Mouse (Mus musculus) forebrain, embryonic 13.5 days (tissue): ENCODE data around the gene Gucy2f. TPM values are rescaled to one million over a fixed set of nuclear protein-coding genes. Genes with fewer than 3 reads are reported as not detected.
A peak's percentile ranks its signal among the peaks of the same experiment; 100 is the strongest.

Experiments used
- ATAC-seq: fragments of 200-750 bp; cut with Nextera tagmentation; 2 replicates; pipeline ENCODE4 v1.8.0; 2017
- H3K27ac ChIP-seq: fragments of 300-500 bp; sonication (generic); 2 replicates; pipeline ENCODE4 v1.5.1; 2015; ENCODE audit warnings: inconsistent platforms, mild to moderate bottlenecking, moderate library complexity
- H3K27me3 ChIP-seq: fragments of 300-500 bp; sonication (generic); 2 replicates; pipeline ENCODE4 v1.6.1; 2015; ENCODE audit warnings: mild to moderate bottlenecking, inconsistent platforms
- H3K36me3 ChIP-seq: fragments of 300-500 bp; sonication (generic); 2 replicates; pipeline ENCODE4 v1.6.1; 2015; ENCODE audit warnings: mild to moderate bottlenecking, inconsistent platforms; ENCODE audit not compliant: poor library complexity, severe bottlenecking
- H3K4me1 ChIP-seq: fragments of 300-500 bp; sonication (generic); 2 replicates; pipeline ENCODE4 v1.6.1; 2015; ENCODE audit warnings: inconsistent platforms
- H3K4me2 ChIP-seq: fragments of 300-500 bp; sonication (generic); 2 replicates; pipeline ENCODE4 v1.6.1; 2015; ENCODE audit warnings: inconsistent platforms, mild to moderate bottlenecking, moderate library complexity
- H3K4me3 ChIP-seq: fragments of 300-500 bp; sonication (generic); 2 replicates; pipeline ENCODE4 v1.5.1; 2015; ENCODE audit warnings: mild to moderate bottlenecking, inconsistent platforms
- H3K9ac ChIP-seq: fragments of 300-500 bp; sonication (generic); 2 replicates; pipeline ENCODE4 v1.6.1; 2015; ENCODE audit warnings: mild to moderate bottlenecking, inconsistent platforms
- H3K9me3 ChIP-seq: fragments of 300-500 bp; sonication (generic); replicated peaks from 2 replicates; pipeline ENCODE4 v1.6.1; 2016; ENCODE audit warnings: inconsistent platforms
- WGBS: fragments of 180-500 bp; shearing (Covaris S2); methylation state at CpG from one replicate; pipeline ENCODE4 v1.1.7; 2015; 5-methylcytosine and 5-hydroxymethylcytosine counted together
- polyA plus RNA-seq: library from polyadenylated mRNA; unstranded; fragments of >200 nt; fragmentation: Nextera tagmentation; extraction: Ambion mirVana; gene quantifications from 2 replicates; pipeline ENCODE4 v1.2.1, GENCODE M21; 2015

Gene Gucy2f
- polyA plus RNA-seq, 1 experiment from 2014 or later = 0.01 TPM

DNA sequence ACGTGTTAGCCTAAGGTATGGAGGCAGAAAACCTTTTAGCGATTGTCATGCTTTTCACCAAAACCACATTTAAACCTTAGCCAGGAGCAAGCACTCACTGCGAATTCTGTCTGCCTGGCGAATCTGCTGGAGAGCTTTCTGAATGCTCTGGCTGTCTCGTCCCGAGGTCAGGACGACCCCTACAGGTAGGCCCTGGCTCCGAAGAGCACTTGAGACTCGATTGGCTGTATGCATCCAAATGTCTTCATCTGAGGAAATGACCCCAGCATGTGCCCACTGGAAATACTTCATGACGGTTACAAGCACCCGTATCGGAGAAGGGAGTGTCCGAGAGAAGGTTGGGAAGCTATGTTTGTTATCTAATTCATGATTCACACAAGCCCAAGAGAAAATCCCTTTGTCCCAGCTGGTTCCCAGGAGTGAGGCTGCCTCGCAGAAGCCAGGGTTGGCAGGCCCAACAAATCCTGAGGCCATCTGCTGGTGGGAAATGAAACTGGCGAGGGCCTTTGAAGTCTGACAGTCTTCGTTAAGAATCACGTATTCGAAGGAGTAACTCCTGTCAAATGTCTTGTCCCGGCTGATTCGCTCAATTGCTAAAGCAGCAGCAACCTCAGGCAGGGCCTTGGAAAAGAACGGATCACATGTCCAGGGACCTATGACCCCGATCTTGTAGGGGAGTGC lies 7.6 kb downstream of the Gucy2f start:
- WGBS = 33% methylated on average over 22 of the region's 22 CpGs
- H3K4me2 ChIP-seq = peak overlapping the region; percentile 27; the same call in 1 of the 2 replicates

DNA sequence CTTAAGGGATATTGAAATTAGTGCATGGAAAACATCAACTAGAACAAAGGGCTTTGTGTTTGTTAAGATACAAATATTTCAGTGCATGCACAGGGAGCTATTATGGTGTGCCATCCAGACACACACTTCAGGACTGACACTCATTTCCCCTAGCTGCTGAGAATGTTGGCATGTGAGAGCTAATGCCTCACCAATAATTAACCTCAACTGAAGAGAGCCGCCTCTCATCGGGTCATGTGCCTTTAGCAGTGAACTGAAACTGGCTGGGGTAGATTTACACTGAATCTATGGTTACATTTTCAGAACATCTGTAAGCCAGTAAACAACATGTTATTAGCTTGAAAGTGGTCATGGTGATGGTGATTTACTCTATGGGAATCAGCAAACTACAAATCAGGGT lies 14.7 kb downstream of the Gucy2f start:
- Histone ChIP-seq H3K9me3 (no peaks in the 10 kb centered on the region), H3K27ac (no peak overlapping the region), H3K36me3 (no peaks in the 10 kb centered on the region), H3K4me1 (no peaks in the 10 kb centered on the region), H3K9ac (no peak overlapping the region), H3K4me3 (no peak overlapping the region), H3K27me3 (0 out of 2 replicates have a peak, but pooled peaks cover 4% of the 10 kb centered on the region), H3K4me2 (no peak overlapping the region)
- ATAC-seq = no peak
- WGBS = 84% methylated on average over 2 of the region's 2 CpGs

More for the DNA sequence above, 7.6 kb downstream of the Gucy2f start:
- Histone ChIP-seq H3K36me3 (no peaks in the 10 kb centered on the region), H3K4me3 (no peak overlapping the region), H3K27me3 (peaks cover 3% of the 10 kb centered on the region; the same call in 1 of the 2 replicates), H3K4me1 (no peaks in the 10 kb centered on the region), H3K9me3 (no peaks in the 10 kb centered on the region), H3K27ac (no peak overlapping the region), H3K9ac (no peak overlapping the region)
- ATAC-seq = peak; percentile 92

DNA sequence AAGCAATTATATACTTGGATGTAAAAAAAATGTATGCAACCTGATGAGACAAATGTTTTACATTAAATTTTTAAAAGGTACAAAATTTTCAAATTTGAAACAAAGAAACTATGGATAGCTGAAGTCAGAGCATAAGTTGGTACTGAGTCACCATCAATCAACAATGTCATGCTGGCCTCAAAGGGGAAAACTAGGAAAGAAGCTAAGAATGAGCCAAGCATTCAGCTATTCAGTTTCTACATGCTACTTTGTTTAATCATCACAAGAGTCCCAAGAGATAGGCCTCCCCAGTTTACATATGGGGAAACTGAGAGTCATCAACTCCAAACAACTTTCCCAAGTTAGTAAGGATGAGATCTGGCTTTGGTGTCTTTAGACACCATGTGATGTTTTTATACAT lies 19.8 kb downstream of the Gucy2f start:
- H3K9ac ChIP-seq = no peak overlapping the region
- ATAC-seq = no peak

DNA sequence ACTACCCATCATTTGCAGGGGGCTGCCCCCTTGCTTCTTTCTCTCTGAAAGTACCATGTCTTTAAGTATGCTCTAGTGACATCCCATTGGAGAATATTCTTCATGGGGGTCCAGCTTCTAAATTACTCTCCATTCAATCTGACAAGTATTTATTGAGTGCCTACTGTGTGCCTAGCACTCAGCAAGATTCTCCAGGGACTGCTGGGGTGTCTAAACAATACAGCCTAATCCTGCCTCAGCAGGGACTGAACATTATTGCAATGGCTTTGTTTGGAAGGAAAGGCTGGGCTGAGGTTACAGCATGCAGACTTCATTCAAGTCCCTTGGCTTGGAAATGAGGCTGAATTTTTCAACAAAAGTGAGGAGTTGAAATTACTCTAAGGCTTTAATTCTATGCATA lies 81.0 kb downstream of the Gucy2f start:
- H3K27me3 ChIP-seq = peaks cover 4% of the 10 kb centered on the region; the same call in 1 of the 2 replicates
- H3K4me1 ChIP-seq = no peaks in the 10 kb centered on the region
- H3K36me3 ChIP-seq = no peaks in the 10 kb centered on the region
- no peaks in the 10 kb centered on the region for H3K9me3 ChIP-seq
- no peak overlapping the region for H3K9ac ChIP-seq
- no peak overlapping the region for H3K27ac ChIP-seq
- no peak overlapping the region for H3K4me2 ChIP-seq
- H3K4me3 ChIP-seq = no peak overlapping the region
- ATAC-seq = no peak

More for the DNA sequence above, 19.8 kb downstream of the Gucy2f start:
- H3K4me2 ChIP-seq = no peak overlapping the region
- no peaks in the 10 kb centered on the region for H3K36me3 ChIP-seq
- H3K4me1 ChIP-seq = no peaks in the 10 kb centered on the region
- H3K4me3 ChIP-seq = no peak overlapping the region
- H3K27ac ChIP-seq = no peak overlapping the region
- peaks cover 4% of the 10 kb centered on the region; the same call in 1 of the 2 replicates for H3K27me3 ChIP-seq
- no peaks in the 10 kb centered on the region for H3K9me3 ChIP-seq

DNA sequence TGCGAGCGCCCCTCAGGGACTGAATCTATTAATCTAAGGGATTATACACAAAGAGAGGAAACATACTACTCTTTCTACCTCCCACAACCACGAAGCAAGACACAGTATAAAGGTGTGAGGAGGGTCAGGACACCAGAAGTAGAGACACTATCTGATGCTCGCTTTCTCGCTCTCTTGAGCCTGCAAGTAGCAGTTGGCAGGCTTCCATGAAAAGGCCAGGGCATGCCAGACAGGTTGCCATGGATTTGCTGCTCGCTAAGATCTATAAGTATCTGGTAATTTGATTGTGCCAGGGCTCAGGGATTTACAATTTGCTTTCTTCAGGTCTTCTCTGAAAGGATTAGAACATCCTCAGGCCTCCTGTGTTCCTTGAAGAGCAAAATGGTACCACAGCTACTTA lies 85.5 kb downstream of the Gucy2f start:
- Histone ChIP-seq H3K36me3 (no peaks in the 10 kb centered on the region), H3K4me3 (no peak overlapping the region), H3K4me2 (no peak overlapping the region), H3K27me3 (peaks cover 4% of the 10 kb centered on the region; the same call in 1 of the 2 replicates), H3K9me3 (no peaks in the 10 kb centered on the region), H3K4me1 (no peaks in the 10 kb centered on the region), H3K27ac (no peak overlapping the region), H3K9ac (no peak overlapping the region)
- 52% methylated on average over 6 of the region's 6 CpGs for WGBS
- ATAC-seq = no peak

DNA sequence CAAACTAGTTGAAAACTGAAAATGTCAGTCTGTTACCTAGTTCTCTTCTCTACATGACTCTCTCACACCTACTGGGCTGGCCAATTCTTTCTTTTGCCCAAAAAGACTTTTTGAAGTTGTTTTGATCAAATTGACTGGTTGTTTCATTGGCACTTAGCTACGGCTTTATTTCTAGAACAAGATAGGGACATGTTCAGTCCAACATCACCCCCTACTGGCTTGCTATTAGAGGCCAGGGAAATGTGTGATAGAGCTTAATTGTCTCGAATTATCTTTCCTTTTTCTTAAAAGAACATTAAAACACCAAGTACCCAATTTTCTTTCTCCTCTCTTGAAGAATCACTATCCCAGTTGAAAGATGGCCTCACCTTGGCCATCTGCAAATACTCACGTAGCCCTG lies 99.8 kb downstream of the Gucy2f start:
- H3K4me3 ChIP-seq = no peak overlapping the region
- no peak overlapping the region for H3K4me2 ChIP-seq
- H3K27ac ChIP-seq = no peak overlapping the region
- H3K9ac ChIP-seq = no peak overlapping the region
- peaks cover 11% of the 10 kb centered on the region; the same call in 1 of the 2 replicates for H3K27me3 ChIP-seq
- H3K9me3 ChIP-seq = no peaks in the 10 kb centered on the region
- no peaks in the 10 kb centered on the region for H3K4me1 ChIP-seq
- no peaks in the 10 kb centered on the region for H3K36me3 ChIP-seq
- 46% methylated on average over 3 of the region's 3 CpGs for WGBS
- ATAC-seq = no peak

DNA sequence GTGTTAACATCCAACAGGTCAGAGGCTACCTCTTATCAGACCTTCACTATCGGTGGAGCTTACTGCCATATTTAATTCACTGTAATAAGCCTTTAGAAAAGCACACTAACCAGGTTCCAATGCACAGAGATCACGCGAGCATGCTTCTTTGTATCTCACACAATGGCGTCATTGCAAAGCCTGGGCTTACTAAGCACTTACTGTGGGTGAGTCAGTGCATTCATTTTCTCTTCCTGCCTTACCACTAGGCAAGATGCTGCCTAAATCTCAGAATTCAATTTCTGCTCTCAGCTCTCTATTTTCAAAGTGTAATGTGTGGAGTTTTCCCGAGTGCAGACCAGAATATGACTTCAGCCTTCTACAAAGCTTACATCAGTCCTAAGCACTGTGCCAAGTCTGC lies 101.2 kb downstream of the Gucy2f start:
- no peaks in the 10 kb centered on the region for H3K36me3 ChIP-seq
- no peak for ATAC-seq
- H3K27me3 ChIP-seq = peaks cover 9% of the 10 kb centered on the region; the same call in 1 of the 2 replicates
- no peak overlapping the region for H3K4me2 ChIP-seq
- H3K9ac ChIP-seq = no peak overlapping the region
- H3K9me3 ChIP-seq = no peaks in the 10 kb centered on the region
- no peak overlapping the region for H3K4me3 ChIP-seq
- no peak overlapping the region for H3K27ac ChIP-seq
- WGBS = 54% methylated on average over 5 of the region's 5 CpGs
- no peaks in the 10 kb centered on the region for H3K4me1 ChIP-seq

DNA sequence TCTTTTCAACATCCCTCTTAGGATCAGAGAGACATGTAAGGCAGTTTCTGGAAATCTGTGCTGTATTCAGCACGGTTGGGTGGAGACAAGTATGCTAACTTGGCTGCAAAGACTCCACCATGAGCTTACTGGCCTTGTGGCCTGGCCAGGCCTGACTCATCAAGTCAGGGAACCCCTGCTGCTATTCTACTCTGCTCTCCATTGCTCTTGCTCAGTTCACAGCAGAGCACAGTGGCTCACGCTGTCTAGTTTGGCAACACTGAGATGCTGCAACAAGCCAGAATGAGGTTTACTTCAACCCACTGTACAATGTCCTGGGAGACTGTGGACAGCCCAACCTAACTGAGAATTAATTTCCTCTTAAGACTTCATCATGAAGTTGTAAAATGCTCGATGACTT lies 134.1 kb downstream of the Gucy2f start:
- H3K4me2 ChIP-seq = no peak overlapping the region

More for the DNA sequence above, 134.1 kb downstream of the Gucy2f start:
- WGBS = 80% methylated on average over 3 of the region's 3 CpGs
- no peak for ATAC-seq
- H3K36me3 ChIP-seq = no peaks in the 10 kb centered on the region
- no peak overlapping the region for H3K4me3 ChIP-seq
- peaks cover 8% of the 10 kb centered on the region; the same call in 1 of the 2 replicates for H3K27me3 ChIP-seq
- H3K27ac ChIP-seq = no peak overlapping the region
- H3K9ac ChIP-seq = no peak overlapping the region
- no peaks in the 10 kb centered on the region for H3K4me1 ChIP-seq
- no peaks in the 10 kb centered on the region for H3K9me3 ChIP-seq

Other genes with a start within 250 kb of the Gucy2f start
- gene Nxt2, start 29.8 kb upstream of the Gucy2f start, polyA plus RNA-seq = 19.3 and 19.4 TPM in 2 replicates
- 18.3 and 20.2 TPM in 2 replicates for gene Kcne1l, start 109.4 kb upstream of the Gucy2f start, polyA plus RNA-seq
- gene Acsl4, start 193.6 kb upstream of the Gucy2f start, polyA plus RNA-seq = 11.7 and 12.3 TPM in 2 replicates